Mouse (Mus musculus) stomach, postnatal 0 days (tissue): ENCODE measurements around the gene Gm45783. TPM values are rescaled to one million over a fixed set of nuclear protein-coding genes. Genes with fewer than 3 reads are reported as not detected.
"Not testable (repeated sequence)": the region's sequence is repeated elsewhere in the genome, so short reads cannot be mapped to it uniquely, and the experiment has no call there.

Experiments used
- ATAC-seq: fragments of 200-750 bp; cut with Nextera tagmentation; 2 replicates; pipeline ENCODE4 v1.8.0; 2017; ENCODE audit not compliant: low FRiP score, low TSS enrichment
- DNase-seq: peaks from one replicate; pipeline ENCODE4 v3.0.0-alpha.2; 2016; ENCODE audit warnings: low spot score
- H3K27ac ChIP-seq: fragments of 300-500 bp; sonication (generic); replicated peaks from 2 replicates; pipeline ENCODE4 v1.5.1; 2014; ENCODE audit warnings: mild to moderate bottlenecking, control low read depth
- H3K27me3 ChIP-seq: fragments of 300-500 bp; sonication (generic); 2 replicates; pipeline ENCODE4 v1.6.1; 2014; ENCODE audit warnings: low read length; ENCODE audit not compliant: control insufficient read depth, insufficient read depth
- H3K36me3 ChIP-seq: fragments of 300-500 bp; sonication (generic); 2 replicates; pipeline ENCODE4 v1.6.1; 2014; ENCODE audit warnings: low read length, mixed read lengths; ENCODE audit not compliant: control insufficient read depth, insufficient read depth
- H3K4me1 ChIP-seq: fragments of 300-500 bp; sonication (generic); replicated peaks from 2 replicates; pipeline ENCODE4 v1.6.1; 2014; ENCODE audit warnings: antibody characterized with exemption; ENCODE audit not compliant: control insufficient read depth, insufficient read depth
- H3K4me2 ChIP-seq: fragments of 300-500 bp; sonication (generic); replicated peaks from 2 replicates; pipeline ENCODE4 v1.6.1; 2014; ENCODE audit warnings: low read depth, mild to moderate bottlenecking, control low read depth, moderate library complexity
- H3K4me3 ChIP-seq: fragments of 300-500 bp; sonication (generic); 2 replicates; pipeline ENCODE4 v1.5.1; 2014; ENCODE audit warnings: low read depth, low read length, control low read depth
- H3K9ac ChIP-seq: fragments of 300-500 bp; sonication (generic); 2 replicates; pipeline ENCODE4 v1.6.1; 2014; ENCODE audit warnings: mild to moderate bottlenecking, low read length, control low read depth, mixed read lengths
- H3K9me3 ChIP-seq: fragments of 300-500 bp; sonication (generic); 2 replicates; pipeline ENCODE4 v1.6.1; 2016; ENCODE audit warnings: low read length; ENCODE audit not compliant: control insufficient read depth
- CTCF ChIP-seq: IDR thresholded peaks from 2 replicates; pipeline ENCODE4 v1.5.1; 2016; ENCODE audit warnings: antibody characterized with exemption, low read depth, mild to moderate bottlenecking, moderate library complexity
- EP300 ChIP-seq: optimal IDR thresholded peaks from 2 replicates; pipeline ENCODE3; 2016; ENCODE audit warnings: antibody characterized with exemption
- WGBS: fragments of 180-500 bp; shearing (Covaris S2); extraction: QIAGEN DNeasy Blood & Tissue Kit; methylation state at CpG from one replicate; pipeline ENCODE4 v1.1.7; 2014; 5-methylcytosine and 5-hydroxymethylcytosine counted together
- microRNA-seq: library from miRNA; unstranded; fragments of <30 nt; microRNA quantifications from one replicate; pipeline ENCODE4, GENCODE M21; 2016
- polyA plus RNA-seq: library from polyadenylated mRNA; unstranded; fragments of >200 nt; fragmentation: Nextera tagmentation; extraction: Ambion mirVana; gene quantifications from 2 replicates; pipeline ENCODE4 v1.2.1, GENCODE M21; 2015

Gm45783 gene
- not detected in 2 replicates for polyA plus RNA-seq

GRCm38 (mm10) chr7:7374431-7374830, at the start of gene Gm45783:
Gene Gm45783 (minus strand): TSS chr7:7374573.
- 51% methylated on average over 12 of the region's 12 CpGs for WGBS
- not testable (repeated sequence) for DNase-seq, H3K27me3 ChIP-seq, H3K9ac ChIP-seq, H3K4me1 ChIP-seq, H3K4me2 ChIP-seq, H3K4me3 ChIP-seq, H3K36me3 ChIP-seq, ATAC-seq, H3K27ac ChIP-seq, H3K9me3 ChIP-seq

- not testable (repeated sequence) for H3K27ac ChIP-seq, H3K4me2 ChIP-seq, H3K9me3 ChIP-seq, H3K4me1 ChIP-seq, H3K27me3 ChIP-seq, H3K36me3 ChIP-seq, ATAC-seq, DNase-seq, H3K9ac ChIP-seq, H3K4me3 ChIP-seq
Measured at GRCm38 (mm10) chr7:7399603-7400002, 25.2 kb upstream of the Gm45783 start, which contains the start of gene Vmn2r31. Gene Vmn2r31 (minus strand): TSS chr7:7399703.

DNA sequence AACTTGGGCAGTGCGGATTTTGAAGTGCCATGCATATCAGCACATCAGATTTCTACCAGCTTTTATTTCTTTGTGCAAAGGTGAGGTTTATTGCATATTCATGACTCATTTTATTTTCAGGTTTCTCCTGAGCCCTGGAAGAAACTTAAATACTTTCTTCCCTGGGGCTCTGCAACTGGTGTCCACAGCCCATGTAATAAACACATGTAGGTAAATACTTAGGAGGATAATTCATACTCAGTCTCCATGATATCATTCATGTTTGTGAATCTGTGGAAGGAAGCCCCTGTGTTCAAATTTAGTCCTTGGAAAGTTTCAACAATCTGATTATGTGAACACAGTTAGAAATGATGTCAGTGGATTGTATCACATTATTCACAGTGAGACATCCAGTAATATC, 36.9 kb downstream of the Gm45783 start, which contains the start of gene Vmn2r30:
Gene Vmn2r30 (minus strand): TSS at position 101 of the 400 bp plus-strand sequence.
- not testable (repeated sequence) for H3K4me3 ChIP-seq, H3K4me1 ChIP-seq, H3K27ac ChIP-seq, H3K9me3 ChIP-seq, ATAC-seq, H3K27me3 ChIP-seq, H3K36me3 ChIP-seq, H3K9ac ChIP-seq, DNase-seq, H3K4me2 ChIP-seq
- no CpG with 5 or more reads among the region's 1 CpGs for WGBS

DNA sequence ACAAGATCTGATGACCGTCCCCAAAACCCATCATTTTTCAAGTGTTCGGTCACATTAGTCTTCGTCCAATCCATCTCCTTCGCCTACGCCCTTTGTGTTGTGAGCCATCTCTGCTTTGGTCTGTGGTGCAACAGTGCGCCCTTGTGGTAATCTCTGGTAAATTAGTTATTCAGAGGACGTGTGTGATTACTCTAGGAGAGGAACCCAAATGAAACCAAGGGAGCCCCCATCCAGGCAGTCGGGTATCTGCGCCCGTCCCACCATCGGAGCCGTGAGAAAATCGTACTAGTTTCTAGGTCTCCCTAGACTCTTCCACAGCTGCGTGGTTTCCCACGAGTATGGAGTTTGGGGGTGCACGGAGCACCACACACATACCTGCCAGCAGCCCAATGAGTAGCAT, 78.8 kb downstream of the Gm45783 start:
- 73% methylated on average over 16 of the region's 16 CpGs for WGBS
- TF ChIP-seq EP300 (no peak), CTCF (peak; percentile 77)
- ATAC-seq: no peak
- H3K4me1 ChIP-seq: no peaks in the 10 kb centered on the region
- no peak overlapping the region for H3K4me2 ChIP-seq
- H3K27ac ChIP-seq: no peak overlapping the region
- peak; percentile 40 for DNase-seq
- peaks cover 11% of the 10 kb centered on the region for H3K36me3 ChIP-seq
- H3K9ac ChIP-seq: no peak overlapping the region
- no peaks in the 10 kb centered on the region for H3K9me3 ChIP-seq
- H3K4me3 ChIP-seq: no peak overlapping the region
- no peaks in the 10 kb centered on the region for H3K27me3 ChIP-seq

Small RNA genes within 50 kb of the gene (microRNA-seq; reads per million reads assigned to microRNA genes)
- 1.6 reads per million for gene Mir5620

Other genes with a start within 250 kb of the Gm45783 start
- gene Zfp773, start 237.8 kb downstream of the Gm45783 start, polyA plus RNA-seq: 0.45 and 0.63 TPM in 2 replicates
- gene Zfp418, start 203.2 kb downstream of the Gm45783 start, polyA plus RNA-seq: 1.2 and 1.4 TPM in 2 replicates
- 6.9 and 7.4 TPM in 2 replicates for gene Zfp772, start 164.6 kb downstream of the Gm45783 start, polyA plus RNA-seq
- 0.27 and 0.34 TPM in 2 replicates for gene Vmn2r29, start 127.2 kb downstream of the Gm45783 start, polyA plus RNA-seq
- gene Gm45844, start 96.3 kb downstream of the Gm45783 start, polyA plus RNA-seq: 1.8 and 2.3 TPM in 2 replicates
- 34.6 and 35.5 TPM in 2 replicates for gene Clcn4, start 73.7 kb downstream of the Gm45783 start, polyA plus RNA-seq
- gene Vmn2r30, start 37.0 kb downstream of the Gm45783 start, polyA plus RNA-seq: 0.01 TPM in 1 of 2 replicates, not detected in the other
- 0.01 TPM in 1 of 2 replicates, not detected in the other for gene Vmn2r31, start 25.1 kb upstream of the Gm45783 start, polyA plus RNA-seq
- not detected in 2 replicates for gene Vmn2r32, start 105.4 kb upstream of the Gm45783 start, polyA plus RNA-seq
- gene Vmn2r33, start 192.2 kb upstream of the Gm45783 start, polyA plus RNA-seq: not detected in 2 replicates